Mouse (Mus musculus): ENCODE results near the gene Prss57. TPM values are rescaled to one million over a fixed set of nuclear protein-coding genes. Genes with fewer than 3 reads are reported as not detected.

The Prss57 gene
- total RNA-seq, 2 experiments from 2014 or later, result 0.17 to 1.1 TPM

DNA sequence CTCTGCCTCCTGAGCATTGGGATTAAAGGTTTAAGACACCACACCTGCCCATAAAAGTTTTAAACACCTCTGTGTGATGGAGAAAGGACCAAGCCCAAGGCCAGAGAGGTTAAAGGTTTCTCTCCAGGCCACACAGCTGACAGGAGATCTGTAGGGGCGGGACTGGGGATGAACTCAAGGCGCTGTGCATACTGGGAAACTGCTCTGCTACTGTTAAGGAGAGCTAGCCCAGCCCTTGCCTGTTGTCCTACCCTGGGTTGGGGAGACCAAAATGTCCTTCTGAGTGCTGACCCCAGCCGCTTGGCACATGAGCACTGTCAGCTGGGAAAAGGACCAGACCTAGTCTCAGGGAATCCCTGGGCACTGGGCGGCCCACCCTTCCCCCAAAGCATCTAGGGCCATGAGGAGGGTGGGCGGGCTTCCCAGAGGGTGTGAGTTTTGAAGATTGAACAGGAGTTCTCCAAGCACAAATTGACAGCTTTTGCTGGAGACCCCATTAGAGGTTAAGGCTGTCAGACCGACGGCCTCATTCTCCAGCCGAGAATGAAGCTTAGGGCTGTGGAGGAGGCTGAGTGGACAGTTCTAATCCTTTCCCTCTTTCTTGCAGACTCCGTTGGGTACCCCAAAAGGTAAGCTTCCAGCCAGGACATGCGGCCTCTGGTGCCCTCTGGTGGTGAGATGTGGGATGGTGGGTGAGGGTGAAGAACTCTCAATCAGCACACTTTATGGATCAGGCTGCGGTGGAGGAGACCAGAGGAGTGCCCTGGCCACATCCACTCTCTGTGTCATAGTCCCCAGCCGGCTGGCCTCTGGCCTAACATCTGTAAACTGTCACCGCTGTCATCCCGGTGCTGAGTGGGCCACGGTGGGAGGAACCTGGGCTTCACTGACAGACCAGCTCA lies 21.2 kb upstream of the Prss57 start:
- intact Hi-C loops (cut with DNase I), result loop anchor here (1.0 to 5.0 kb wide), 2 partner anchors 19 to 35 kb away; partner anchors contain the start of genes Fstl3 and Palm
- peak; percentile 80 to 88 for DNase-seq (ENCODE audit: low spot score in 2 of 2)

DNA sequence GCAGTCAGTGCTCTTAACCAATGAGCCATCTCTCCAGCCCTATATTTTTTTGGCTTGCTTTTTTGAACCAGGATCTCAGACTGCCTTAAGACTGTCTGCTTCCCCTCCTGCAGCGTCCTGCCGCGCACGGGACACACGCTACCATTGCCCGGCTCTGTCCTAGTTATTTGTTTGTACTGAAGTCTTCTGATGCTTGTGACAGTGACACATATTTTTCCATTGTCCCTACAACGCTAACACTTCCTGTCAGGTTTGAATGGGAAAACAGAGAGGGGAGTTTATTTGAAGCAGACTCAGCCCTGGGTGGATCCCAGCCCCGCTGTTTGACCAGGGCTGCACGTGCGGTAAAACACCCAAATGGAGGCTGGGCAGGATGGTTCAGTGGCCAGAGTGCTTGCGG lies 18.0 kb upstream of the Prss57 start:
- intact Hi-C loops (cut with DNase I), result no loop called here
- no peak for DNase-seq (ENCODE audit: low spot score in 2 of 2)

DNA sequence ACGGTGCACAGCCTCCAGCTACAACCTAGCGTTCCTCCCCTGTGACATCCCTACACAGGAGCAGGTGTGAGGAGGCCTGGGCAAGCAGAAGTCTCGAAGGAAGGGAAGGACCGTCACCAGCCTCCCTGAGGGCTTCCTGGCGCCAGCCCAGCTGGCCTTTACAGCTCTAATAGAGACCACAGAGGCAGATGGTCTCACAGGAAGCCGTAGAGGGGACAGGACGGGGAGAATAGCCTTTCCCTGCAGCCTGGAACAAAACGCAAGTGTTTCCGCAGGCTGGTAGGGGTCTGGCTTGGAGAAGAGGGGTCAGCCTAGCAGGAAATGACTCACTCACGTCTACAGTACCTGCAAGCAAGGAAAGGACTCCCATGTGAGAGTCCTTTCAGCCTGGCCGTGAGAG lies 17.1 kb upstream of the Prss57 start:
- DNase-seq (ENCODE audit: low spot score in 2 of 2), result no peak
- intact Hi-C loops (cut with DNase I), result no loop called here

DNA sequence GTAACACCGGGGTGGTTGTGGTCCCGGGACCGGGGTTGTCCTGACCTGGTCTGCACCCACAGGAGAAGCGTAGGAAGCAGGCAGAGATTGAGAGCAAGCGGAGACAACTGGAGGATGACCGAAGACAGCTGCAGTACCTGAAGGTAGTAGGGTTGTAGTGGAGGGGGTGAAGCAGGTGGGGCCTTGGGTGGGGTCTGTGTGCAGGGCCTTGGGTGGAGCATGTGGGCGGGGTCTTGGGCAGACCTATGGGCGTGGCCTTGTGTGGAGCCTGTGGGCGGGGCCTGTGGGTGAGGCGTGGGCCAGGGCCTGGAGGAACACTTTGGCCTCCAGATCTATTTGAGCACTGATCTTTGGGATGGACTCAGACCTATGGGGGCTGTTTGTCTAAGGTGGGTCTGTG lies 16.2 kb upstream of the Prss57 start:
- intact Hi-C loops (cut with DNase I), result no loop called here
- no peak for DNase-seq (ENCODE audit: low spot score in 2 of 2)

DNA sequence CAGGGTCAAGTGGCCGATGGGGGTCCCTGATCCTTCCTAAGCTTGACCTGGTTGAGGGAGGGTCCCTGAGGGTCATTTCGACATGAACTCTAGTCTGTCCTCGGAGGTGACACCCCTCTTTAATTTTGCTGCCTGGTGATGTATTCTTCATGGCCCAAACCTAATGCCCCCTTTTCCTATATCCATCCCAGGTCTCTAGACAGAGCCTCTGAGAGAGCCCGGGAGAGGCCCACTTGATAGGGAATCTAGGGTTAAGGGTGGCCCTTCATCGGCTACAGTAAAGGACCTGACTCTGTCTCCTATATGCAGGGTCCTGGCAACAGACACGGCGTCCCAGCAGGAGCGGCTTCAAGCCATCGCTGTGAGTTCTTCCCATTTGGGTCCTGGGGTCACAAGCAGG lies 15.6 kb upstream of the Prss57 start:
- DNase-seq (ENCODE audit: low spot score in 2 of 2), result no peak
- intact Hi-C loops (cut with DNase I), result no loop called here

DNA sequence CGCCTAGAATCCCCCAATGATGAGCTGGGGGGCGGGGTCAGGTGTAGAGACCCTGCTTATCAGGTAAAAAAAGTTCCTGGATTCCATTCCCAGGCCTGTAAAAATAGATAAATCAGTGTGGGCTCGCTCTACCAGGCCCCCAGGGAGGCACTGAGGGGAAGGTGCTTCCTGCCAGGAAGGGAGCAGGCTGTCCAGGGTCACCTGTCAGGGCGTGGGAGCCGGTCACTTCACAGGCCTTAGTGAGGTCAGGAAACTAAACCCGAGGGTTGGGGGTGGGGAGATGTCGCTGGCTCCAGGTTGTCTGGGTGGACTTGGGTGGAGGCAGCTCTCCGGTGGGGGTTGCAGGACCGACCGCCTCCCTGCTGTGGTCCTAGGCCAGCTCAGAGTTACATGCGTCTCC lies 14.9 kb upstream of the Prss57 start:
- no peak for DNase-seq (ENCODE audit: low spot score in 2 of 2)
- intact Hi-C loops (cut with DNase I), result no loop called here

DNA sequence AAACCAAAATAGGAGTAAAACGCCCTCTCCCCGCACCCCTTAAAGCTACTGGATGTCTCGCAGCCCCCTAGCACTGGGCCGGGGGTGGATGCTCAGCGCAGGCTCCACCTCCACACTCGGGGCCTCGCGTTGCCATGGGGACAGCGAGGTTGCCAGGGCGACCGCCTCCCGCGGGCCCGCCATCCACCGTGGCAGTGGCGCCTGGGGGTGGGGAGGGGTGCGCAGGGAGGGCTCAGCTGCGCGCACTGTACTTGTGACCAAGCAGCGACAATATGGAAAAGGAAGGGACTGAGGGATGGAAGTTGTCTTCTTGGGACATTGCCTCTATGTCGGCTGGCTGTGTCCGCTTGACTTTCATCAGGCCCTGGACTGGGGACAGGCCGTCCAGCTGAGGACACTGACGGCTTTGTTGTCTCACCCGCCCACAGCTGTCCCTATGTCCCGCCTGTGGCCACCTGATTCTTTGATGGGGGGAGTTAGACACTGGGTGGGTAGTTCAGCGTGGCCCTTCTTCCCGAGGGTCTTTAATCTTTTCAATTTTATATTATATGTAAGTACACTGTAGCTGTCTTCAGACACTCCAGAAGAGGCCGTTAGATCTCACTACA lies 13.1 kb upstream of the Prss57 start:
- intact Hi-C loops (cut with DNase I), result no loop called here
- DNase-seq (ENCODE audit: low spot score in 2 of 2), result peak; percentile 94 to 96

DNA sequence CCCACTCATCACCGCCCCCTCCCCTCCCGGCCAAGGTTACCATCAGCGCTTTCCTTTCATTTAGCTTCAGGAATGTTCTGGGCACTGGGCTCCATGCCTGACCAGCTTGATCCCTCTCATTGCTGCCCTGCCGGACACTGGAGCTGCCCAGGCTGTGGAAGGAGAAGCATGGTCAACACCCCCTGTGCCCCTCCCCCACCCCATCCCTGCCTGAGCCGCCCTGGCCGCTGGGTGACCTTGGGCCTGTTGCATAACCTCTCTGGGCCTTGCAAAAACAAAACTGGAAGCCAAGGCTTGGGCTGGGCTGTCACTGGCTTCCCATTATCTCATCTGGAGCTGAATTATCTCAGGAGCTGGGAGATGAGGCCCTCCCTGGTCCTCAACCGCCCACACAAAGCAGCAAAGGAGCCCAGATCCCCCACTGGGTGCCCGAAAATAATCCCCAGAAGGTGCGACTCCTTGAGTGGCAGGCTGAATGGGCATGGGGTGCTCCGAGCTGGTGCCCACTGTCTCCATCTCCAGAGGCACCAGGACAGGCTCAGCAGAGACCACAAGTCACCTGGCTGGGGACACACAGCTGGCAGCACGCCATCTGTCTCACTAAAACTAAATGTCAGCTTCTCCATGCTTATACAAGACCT lies 11.7 kb upstream of the Prss57 start:
- DNase-seq (ENCODE audit: low spot score in 2 of 2), result peak; percentile 53 to 68
- intact Hi-C loops (cut with DNase I), result no loop called here

DNA sequence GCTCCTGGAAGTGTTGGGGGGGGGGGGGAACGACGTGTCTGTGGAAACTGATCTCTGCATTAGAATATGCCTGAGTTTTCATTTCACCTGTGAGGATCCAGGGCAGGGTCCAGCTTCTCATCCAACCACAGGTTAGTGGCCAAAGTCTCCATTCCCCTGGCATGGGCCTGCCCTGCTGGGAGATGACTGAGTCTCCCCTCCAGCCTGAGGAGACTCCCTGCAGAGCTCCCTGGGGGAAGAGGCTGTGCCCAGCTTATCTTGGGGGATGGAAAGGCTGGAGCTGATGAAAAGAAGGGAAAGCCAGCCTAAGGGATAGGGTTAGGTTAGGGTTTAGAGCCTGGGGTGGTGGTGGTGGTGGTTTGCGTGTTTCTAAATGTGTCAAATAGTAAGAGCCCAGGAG lies 11.1 kb upstream of the Prss57 start:
- no peak for DNase-seq (ENCODE audit: low spot score in 2 of 2)
- intact Hi-C loops (cut with DNase I), result no loop called here

DNA sequence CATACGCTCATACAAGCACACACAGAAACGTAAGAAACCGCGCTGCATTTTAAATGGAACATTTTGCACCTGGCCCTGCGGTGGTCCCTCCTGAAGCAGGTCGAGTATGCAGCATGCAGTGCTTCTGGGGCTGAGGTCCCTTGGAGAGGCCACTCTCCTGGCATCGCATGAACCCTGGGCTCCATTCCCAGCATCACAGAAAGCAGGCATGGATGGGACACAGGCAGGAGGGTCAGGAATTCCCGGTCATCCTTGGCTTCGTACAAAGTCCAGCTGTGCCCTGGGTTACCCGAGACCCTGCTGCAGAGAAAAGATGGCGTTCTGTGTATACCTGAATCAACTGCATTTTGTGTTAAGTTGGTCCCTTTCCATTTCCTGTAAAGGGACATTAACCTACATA lies 9.7 kb upstream of the Prss57 start:
- intact Hi-C loops (cut with DNase I), result no loop called here
- no peak for DNase-seq (ENCODE audit: low spot score in 2 of 2)

DNA sequence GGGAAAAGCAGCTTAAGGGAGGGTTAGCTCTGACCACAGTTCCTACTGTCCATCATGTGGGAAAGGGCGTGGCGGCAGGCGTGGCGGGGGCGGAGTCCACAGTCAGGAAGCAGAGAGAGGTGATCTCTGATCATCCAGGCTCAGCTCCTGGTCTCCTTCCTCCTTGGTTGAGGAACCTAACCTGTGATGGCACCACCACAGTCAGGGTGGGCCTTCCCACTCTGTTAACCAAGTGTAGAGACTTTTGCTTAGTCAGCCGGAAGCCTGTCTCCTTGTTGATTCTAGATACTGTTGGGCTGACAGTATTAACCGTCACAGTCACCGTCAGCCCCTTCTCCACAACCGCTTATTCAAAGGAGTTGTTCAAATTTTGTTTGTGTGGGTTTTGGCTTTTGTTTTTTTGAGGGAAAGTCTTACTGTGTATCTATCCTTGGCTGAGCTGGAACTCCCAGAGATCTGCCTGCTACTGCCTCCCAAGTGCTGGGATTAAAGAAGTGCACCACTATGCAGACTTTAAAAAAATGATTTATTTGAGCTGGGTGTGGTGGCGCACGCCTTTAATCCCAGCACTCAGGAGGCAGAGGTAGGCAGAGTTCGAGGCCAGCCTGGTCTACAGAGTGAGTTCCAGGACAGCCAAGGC lies 7.6 kb upstream of the Prss57 start:
- intact Hi-C loops (cut with DNase I), result no loop called here
- no peak for DNase-seq (ENCODE audit: low spot score in 2 of 2)

DNA sequence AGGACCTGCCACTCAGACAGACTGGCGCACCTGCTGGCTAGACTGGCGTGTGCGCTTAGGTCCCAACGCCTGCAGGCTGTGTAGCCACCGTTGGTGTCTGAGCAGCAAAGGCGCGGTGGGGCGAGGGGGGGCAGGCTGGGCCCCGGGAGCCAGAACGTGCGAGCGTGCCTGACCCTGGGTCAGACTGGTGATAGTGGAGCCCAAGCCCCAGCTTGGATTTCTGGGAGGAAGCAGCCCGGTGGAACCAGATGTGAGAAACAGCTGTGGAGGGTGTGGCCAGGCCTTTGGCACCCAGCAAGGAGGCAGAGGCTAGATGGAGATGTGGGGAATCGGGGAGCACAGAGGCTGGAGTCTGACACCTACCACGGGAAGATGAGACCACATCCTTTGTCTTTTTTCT lies 6.6 kb upstream of the Prss57 start:
- intact Hi-C loops (cut with DNase I), result no loop called here
- no peak for DNase-seq (ENCODE audit: low spot score in 2 of 2)

DNA sequence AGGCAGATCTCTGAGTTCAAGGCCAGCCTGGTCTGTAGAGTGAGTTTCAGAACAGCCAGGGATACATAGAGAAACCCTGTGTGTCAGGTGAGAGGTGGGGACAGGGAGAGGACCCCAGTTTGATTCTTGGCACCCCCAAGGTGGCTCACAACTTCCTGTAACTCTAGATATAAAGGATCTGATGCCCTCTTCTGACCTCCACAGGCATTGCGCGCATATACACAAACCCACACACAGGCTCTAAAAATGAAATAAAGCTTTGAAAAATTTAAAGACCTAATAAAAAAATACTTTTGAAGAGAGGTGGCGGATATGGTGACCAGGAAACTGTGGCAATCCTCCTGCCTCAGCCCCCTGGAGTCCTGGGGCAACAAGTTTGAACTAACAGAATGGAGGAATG lies 5.1 kb upstream of the Prss57 start:
- intact Hi-C loops (cut with DNase I), result no loop called here
- DNase-seq (ENCODE audit: low spot score in 2 of 2), result no peak

DNA sequence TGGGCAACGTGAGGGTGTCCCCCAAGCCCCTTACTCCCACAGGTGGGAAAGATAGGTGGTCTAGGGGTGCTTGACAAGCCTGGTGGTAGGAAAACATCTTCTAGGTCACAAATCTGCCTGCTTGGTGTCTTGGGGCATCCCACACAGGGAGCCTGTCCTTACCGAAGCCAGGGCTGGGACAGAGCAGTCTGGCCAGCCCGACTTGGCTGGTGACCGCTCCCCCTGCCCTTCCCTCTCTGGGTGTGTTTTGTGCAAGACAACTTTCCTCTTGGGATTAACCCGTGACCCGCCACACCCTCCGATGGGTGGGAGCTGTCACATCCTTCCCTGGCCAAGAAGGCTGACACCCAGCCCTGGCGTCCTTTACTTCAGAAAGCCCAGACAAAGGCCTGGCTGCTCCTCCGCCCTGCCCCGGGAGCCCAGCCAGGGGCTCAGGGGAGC lies 3.8 kb upstream of the Prss57 start:
- intact Hi-C loops (cut with DNase I), result no loop called here
- DNase-seq (ENCODE audit: low spot score in 2 of 2), result no peak

DNA sequence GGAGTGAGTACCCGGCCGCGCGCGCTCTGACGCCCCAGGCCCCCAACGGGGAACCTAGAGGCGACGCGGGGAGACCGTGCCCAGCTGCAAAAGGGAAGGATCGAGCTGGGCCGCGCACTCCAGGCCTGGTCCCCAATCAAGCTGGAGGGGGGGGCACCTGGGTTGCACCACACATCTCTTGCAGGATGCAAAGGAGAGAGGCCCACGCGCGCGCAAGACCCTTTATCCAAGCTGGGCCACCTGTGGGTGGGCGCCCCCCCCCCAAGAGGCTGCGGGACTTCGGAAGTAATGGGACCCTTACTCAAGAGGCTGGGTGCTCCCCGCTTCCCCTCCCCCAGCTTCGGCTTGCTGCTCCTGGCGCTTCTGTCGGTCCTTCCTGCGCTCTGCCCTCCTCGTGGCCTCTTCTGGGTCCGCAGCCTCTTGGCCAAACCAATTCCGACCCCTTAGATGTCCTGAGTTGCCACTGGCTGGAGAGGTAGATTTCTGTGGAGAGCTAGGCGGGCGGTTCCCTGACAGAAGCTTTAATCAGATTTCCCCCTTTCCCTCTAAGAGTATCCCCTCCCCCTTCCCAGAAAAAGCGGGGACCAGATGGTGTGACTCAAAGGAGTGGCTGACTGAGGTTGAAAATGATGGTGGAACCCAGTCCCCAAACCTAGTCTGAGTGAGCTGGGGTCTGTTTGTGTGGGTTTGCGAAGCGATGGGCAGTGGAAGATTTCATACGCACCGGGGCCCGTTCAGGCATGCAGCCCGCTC lies 3.2 kb upstream of the Prss57 start:
- intact Hi-C loops (cut with DNase I), result loop anchor here (1.0 kb wide), 1 partner anchor 18 kb away; no protein-coding TSS in a partner anchor
- DNase-seq (ENCODE audit: low spot score in 2 of 2), result peak in 1 of 2 experiments; percentile 65

DNA sequence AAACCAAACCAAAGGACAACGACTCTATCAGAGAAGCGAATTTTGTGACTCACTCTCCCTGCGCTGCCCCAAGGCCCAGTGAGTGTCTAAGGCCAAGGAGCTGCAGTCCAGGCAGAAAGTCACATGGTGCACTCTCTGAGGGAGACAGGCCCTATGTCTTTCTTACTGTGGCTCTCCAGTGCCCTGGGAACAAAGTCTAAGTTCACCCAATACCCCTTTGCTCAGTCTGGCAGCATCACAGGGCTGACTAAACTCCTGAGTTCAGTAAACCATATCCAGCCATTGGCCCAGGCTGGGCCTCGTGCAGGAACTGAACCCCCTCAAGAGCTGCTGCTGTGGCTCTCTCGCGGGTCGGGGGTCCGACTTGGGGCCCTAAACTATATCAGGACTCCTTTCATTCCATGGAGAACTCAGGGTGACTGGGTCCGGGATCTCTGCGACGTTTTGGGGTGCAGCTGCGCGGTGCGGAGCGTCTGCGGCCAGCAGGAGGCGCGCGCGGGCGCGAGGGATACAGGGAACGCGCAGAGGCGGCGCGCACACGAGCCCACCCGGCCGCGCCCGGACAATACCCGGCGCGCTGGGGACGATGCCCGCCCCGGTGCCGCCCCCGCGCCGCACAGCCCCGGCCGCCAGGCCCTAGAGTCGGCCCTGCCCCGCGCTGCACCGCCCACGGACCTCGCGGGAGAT lies 2.4 kb upstream of the Prss57 start, which contains the start of gene Palm:
Gene Palm, plus strand, starts transcription at position 522 of the 687 bp plus-strand sequence.
- intact Hi-C loops (cut with DNase I), result loop anchor here (1.0 kb wide), 1 partner anchor 19 kb away; no protein-coding TSS in a partner anchor
- peak; percentile 76 to 88 for DNase-seq (ENCODE audit: low spot score in 2 of 2)

DNA sequence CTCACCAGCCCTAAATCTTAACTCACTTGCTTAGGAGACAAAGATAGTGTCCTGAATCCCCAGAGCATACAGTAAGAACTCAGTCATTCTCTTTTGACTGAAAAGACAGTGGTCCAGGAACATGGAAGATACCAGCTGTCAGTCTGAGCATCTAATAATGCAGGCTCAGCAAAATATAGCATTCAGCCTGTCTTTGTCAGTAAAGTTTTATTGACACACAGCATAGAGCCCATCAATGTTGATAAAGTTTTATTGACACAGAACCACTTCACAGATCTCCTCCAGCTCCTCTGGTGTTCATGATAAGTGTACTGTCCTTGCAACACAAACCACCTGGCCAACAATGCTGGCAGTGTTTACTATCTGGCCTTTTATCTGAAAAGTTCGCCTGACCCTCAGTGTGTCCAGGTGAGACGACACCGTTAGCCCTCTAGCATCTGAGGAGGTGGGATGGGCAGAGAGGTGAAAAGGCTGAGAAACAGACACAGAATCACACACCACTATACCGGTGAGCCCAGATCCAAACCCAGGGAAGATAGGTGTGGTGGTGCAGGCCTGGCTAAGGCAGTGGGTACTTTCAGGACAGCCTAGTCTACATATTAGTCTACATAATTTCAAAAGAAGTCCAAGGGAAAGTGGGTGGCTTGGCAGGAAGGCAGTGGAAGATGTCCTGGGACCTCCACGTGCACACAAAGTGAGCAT lies 1.7 kb upstream of the Prss57 start:
- intact Hi-C loops (cut with DNase I), result loop anchor here (1.0 kb wide), 1 partner anchor 20 kb away; no protein-coding TSS in a partner anchor

DNA sequence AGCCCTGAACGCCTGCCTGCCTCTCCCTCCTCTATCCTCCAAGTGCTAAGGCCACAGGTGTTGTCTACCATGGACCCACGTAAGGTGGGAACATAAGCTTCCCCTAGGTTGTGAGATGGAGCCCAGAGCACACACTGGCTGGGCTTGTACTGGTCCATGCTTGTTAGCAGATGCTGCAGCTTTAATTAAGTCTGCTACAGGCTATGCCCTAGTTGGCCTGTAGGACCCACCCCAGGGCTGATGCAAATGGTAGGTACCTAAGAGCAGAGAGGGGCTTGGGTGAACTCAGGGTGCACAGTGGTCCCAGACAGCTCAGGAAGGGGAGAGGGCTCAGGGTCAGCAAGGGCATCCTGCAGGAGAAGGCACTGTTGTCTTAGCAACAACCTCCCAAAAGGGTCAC lies 1.2 kb downstream of the Prss57 start:
- intact Hi-C loops (cut with DNase I), result no loop called here
- DNase-seq (ENCODE audit: low spot score in 2 of 2), result no peak

More for the DNA sequence above, 1.7 kb upstream of the Prss57 start:
- no peak for DNase-seq (ENCODE audit: low spot score in 2 of 2)

All from left cerebral cortex, postnatal 14 days (tissue).